Mouse (Mus musculus) heart, adult 2 months (tissue): Measurements from ENCODE around the gene Bivm. TPM values are rescaled to one million over a fixed set of nuclear protein-coding genes. Genes with fewer than 3 reads are reported as not detected.

Experiments
- DNase-seq, 2 experiments: peaks; one replicate each; pipeline ENCODE4 v3.0.0; 2021
- H3K27ac ChIP-seq: fragments of 200-600 bp; 2 replicates; pipeline ENCODE4 v1.8.1; 2022
- H3K27me3 ChIP-seq: fragments of 200-500 bp; 2 replicates; pipeline ENCODE4 v1.6.1; 2012; ENCODE audit warnings: mild to moderate bottlenecking, low read length, inconsistent platforms, mixed read lengths; ENCODE audit not compliant: control insufficient read depth, insufficient read depth
- H3K36me3 ChIP-seq: fragments of 200-500 bp; 2 replicates; pipeline ENCODE4 v1.6.1; 2012; ENCODE audit warnings: low read length, inconsistent platforms; ENCODE audit not compliant: control insufficient read depth, insufficient read depth
- H3K4me1 ChIP-seq: fragments of 200-500 bp; 2 replicates; pipeline ENCODE4 v1.6.1; 2011; ENCODE audit warnings: low read length; ENCODE audit not compliant: control insufficient read depth, insufficient read depth
- H3K4me3 ChIP-seq: fragments of 200-600 bp; 2 replicates; pipeline ENCODE4 v1.8.1; 2022
- H3K79me2 ChIP-seq: fragments of 200-500 bp; replicated peaks from 2 replicates; pipeline ENCODE4 v1.6.1; 2012; ENCODE audit warnings: mild to moderate bottlenecking, inconsistent platforms, low read length, moderate library complexity, mixed read lengths; ENCODE audit not compliant: control insufficient read depth, insufficient read depth
- H3K9ac ChIP-seq: fragments of 200-500 bp; 2 replicates; pipeline ENCODE4 v1.6.1; 2012; ENCODE audit warnings: low read depth, mild to moderate bottlenecking, control low read depth, inconsistent platforms, low read length, mixed read lengths
- CTCF ChIP-seq: fragments of 200-600 bp; IDR thresholded peaks from 2 replicates; pipeline ENCODE4 v1.8.1; 2022; ENCODE audit warnings: antibody characterized with exemption, mild to moderate bottlenecking, moderate library complexity
- EP300 ChIP-seq: fragments of 200-500 bp; IDR thresholded peaks from 2 replicates; pipeline ENCODE4 v1.6.1; 2011; ENCODE audit warnings: low read depth, low read length, control low read depth; ENCODE audit not compliant: insufficient read depth
- POLR2A ChIP-seq: fragments of 200-500 bp; IDR thresholded peaks from 2 replicates; pipeline ENCODE4 v1.6.1; 2011; ENCODE audit warnings: mild to moderate bottlenecking, low read depth, low read length, control low read depth; ENCODE audit not compliant: insufficient read depth
- WGBS: fragments of 180-500 bp; shearing (Covaris S2); methylation state at CpG from one replicate; pipeline ENCODE4 v1.1.7; 2018; 5-methylcytosine and 5-hydroxymethylcytosine counted together
- intact Hi-C: fragments of 180-260 bp; cut with DNase I; formaldehyde crosslinking; loops from one replicate; pipeline ENCODE4 v1.15.1; 2025
- polyA plus RNA-seq: library from polyadenylated mRNA; depleted of rRNA; stranded (reverse); fragments of >200 nt; gene quantifications from 2 replicates; pipeline ENCODE4 v1.2.3, GENCODE M21; 2012
- total RNA-seq, 2 experiments: library from RNA; stranded (reverse); gene quantifications; 2 replicates each; pipeline ENCODE4 v1.2.3; 2021

Bivm gene
- total and polyA plus RNA-seq, 3 experiments, result 4.6 to 12.4 (median 11.5) TPM

- H3K4me1 ChIP-seq, result no peaks in the 10 kb centered on the region
- H3K9ac ChIP-seq, result no peak overlapping the region
- TF ChIP-seq POLR2A (no peak), EP300 (no peak)
- no peaks in the 10 kb centered on the region for H3K36me3 ChIP-seq
- no peak overlapping the region for H3K27ac ChIP-seq
- no peaks in the 10 kb centered on the region for H3K79me2 ChIP-seq
- DNase-seq, result no peak
- H3K4me3 ChIP-seq, result no peak overlapping the region
- H3K27me3 ChIP-seq, result no peaks in the 10 kb centered on the region
- WGBS, result 88% methylated on average over 4 of the region's 4 CpGs
- intact Hi-C loops, result loop anchor here (10.0 kb wide), 1 partner anchor 1655 kb away; the partner anchor contains the start of gene Wdr75
Measured at GRCm38 (mm10) chr1:44140232-44140631, 21.5 kb downstream of the Bivm start.

- Histone ChIP-seq H3K36me3 (no peaks in the 10 kb centered on the region), H3K4me3 (no peak overlapping the region), H3K4me1 (no peaks in the 10 kb centered on the region), H3K9ac (no peak overlapping the region), H3K27ac (no peak overlapping the region), H3K79me2 (no peaks in the 10 kb centered on the region), H3K27me3 (no peaks in the 10 kb centered on the region)
- TF ChIP-seq POLR2A (no peak), EP300 (no peak), CTCF (no peak)
- 70% methylated on average over 5 of the region's 5 CpGs for WGBS
- intact Hi-C loops, result loop anchor here (10.0 kb wide), 1 partner anchor 1652 kb away; the partner anchor contains the start of gene Wdr75
- DNase-seq, result no peak
Measured at GRCm38 (mm10) chr1:44142747-44143146, 24.0 kb downstream of the Bivm start.

- H3K9ac ChIP-seq, result peak within 1 kb of the TSS; percentile 84
- peak within 1 kb of the TSS; percentile 96 for H3K4me3 ChIP-seq
- intact Hi-C loops, result loop anchor here (2.0 to 10.0 kb wide), 3 partner anchors 27 to 1647 kb away; partner anchors contain the start of genes Tex30 and Wdr75
- H3K4me1 ChIP-seq, result 0 out of 2 replicates have a peak, but pooled peaks cover 1% of the 10 kb centered on the region
- H3K27ac ChIP-seq, result peak within 1 kb of the TSS; percentile 93
- no peaks in the 10 kb centered on the region for H3K79me2 ChIP-seq
- peak; percentile 87 to 92 for DNase-seq
- no peaks in the 10 kb centered on the region for H3K27me3 ChIP-seq
- WGBS, result under 1% methylated on average over 66 of the region's 66 CpGs
- H3K36me3 ChIP-seq, result no peaks in the 10 kb centered on the region
- TF ChIP-seq CTCF (0 out of 2 replicates have a peak, but pooled peaks have one; percentile 5), EP300 (peak; percentile 64; the same call in 1 of the 2 replicates), POLR2A (peak; percentile 91)
Measured at GRCm38 (mm10) chr1:44147563-44148381, 29.0 kb downstream of the Bivm start, which contains the start of gene Ercc5. TSS of gene Ercc5 (plus strand) at chr1:44147744.

- H3K79me2 ChIP-seq, result no peaks in the 10 kb centered on the region
- peak overlapping the region; percentile 96 for H3K4me3 ChIP-seq
- 0 out of 2 replicates have a peak, but pooled peaks cover 1% of the 10 kb centered on the region for H3K4me1 ChIP-seq
- H3K36me3 ChIP-seq, result no peaks in the 10 kb centered on the region
- 38% methylated on average over 6 of the region's 6 CpGs for WGBS
- H3K9ac ChIP-seq, result no peak overlapping the region
- no peaks in the 10 kb centered on the region for H3K27me3 ChIP-seq
- DNase-seq, result no peak
- no peak overlapping the region for H3K27ac ChIP-seq
- TF ChIP-seq CTCF (peak; percentile 59), POLR2A (no peak)
- intact Hi-C loops, result loop anchor here (10.0 kb wide), 1 partner anchor 1646 kb away; the partner anchor contains the start of gene Wdr75
Measured at GRCm38 (mm10) chr1:44148706-44149105, 29.9 kb downstream of the Bivm start.

GRCm38 (mm10) chr1:44155287-44155686 is 36.5 kb downstream of the Bivm start:
- intact Hi-C loops, result no loop called here
- peak; percentile 60 for TF ChIP-seq CTCF
- TF ChIP-seq EP300, result no peak
- Histone ChIP-seq H3K4me3 (no peak overlapping the region), H3K79me2 (no peaks in the 10 kb centered on the region), H3K9ac (no peak overlapping the region), H3K27me3 (no peaks in the 10 kb centered on the region), H3K27ac (no peak overlapping the region), H3K36me3 (peaks cover 4% of the 10 kb centered on the region; the same call in 1 of the 2 replicates), H3K4me1 (no peaks in the 10 kb centered on the region)
- 98% methylated on average over 4 of the region's 4 CpGs for WGBS
- DNase-seq, result no peak

- Histone ChIP-seq H3K79me2 (no peaks in the 10 kb centered on the region), H3K27ac (no peak overlapping the region), H3K9ac (no peak overlapping the region), H3K27me3 (no peaks in the 10 kb centered on the region), H3K4me1 (no peaks in the 10 kb centered on the region), H3K4me3 (no peak overlapping the region), H3K36me3 (peaks cover 9% of the 10 kb centered on the region)
- 86% methylated on average over 6 of the region's 6 CpGs for WGBS
- intact Hi-C loops, result no loop called here
- no peak for DNase-seq
- no peak for TF ChIP-seq POLR2A
- no peak for TF ChIP-seq CTCF
- no peak for TF ChIP-seq EP300
Measured at GRCm38 (mm10) chr1:44158317-44158716, 39.6 kb downstream of the Bivm start.
